Mouse (Mus musculus): ENCODE measurements around the gene Dlk2. TPM values are rescaled to one million over a fixed set of nuclear protein-coding genes. Genes with fewer than 3 reads are reported as not detected.
A peak's percentile ranks its signal among the peaks of the same experiment; 100 is the strongest.

Gene Dlk2
- polyA plus RNA-seq, 1 experiment from 2014 or later, result 2.0 TPM

- no peaks in the 10 kb centered on the region for H3K27me3 ChIP-seq (ENCODE audit: control insufficient read depth, insufficient read depth, low read length)
- H3K27ac ChIP-seq (replicated peaks; ENCODE audit: low read depth, low read length), result no peak overlapping the region
- H3K36me3 ChIP-seq (replicated peaks; ENCODE audit: control insufficient read depth, insufficient read depth, low read depth, low read length), result no peaks in the 10 kb centered on the region; the same call in 1 of the 2 replicates
- no peak overlapping the region for H3K4me2 ChIP-seq (ENCODE audit: low read depth, low read length)
- DNase-seq (ENCODE audit: low spot score) (no peak), ATAC-seq (replicated peaks; ENCODE audit: insufficient number of reproducible peaks, low FRiP score, low TSS enrichment, low read depth) (no peak)
- no peak overlapping the region for H3K9ac ChIP-seq (replicated peaks; ENCODE audit: low read length)
- WGBS, result 94% methylated on average over 10 of the region's 10 CpGs
- H3K4me1 ChIP-seq (ENCODE audit: control insufficient read depth, insufficient read depth, low read length), result peaks cover 2% of the 10 kb centered on the region; the same call in 1 of the 2 replicates
- no peaks in the 10 kb centered on the region for H3K9me3 ChIP-seq (replicated peaks; ENCODE audit: control insufficient read depth, low read length)
- no peak overlapping the region for H3K4me3 ChIP-seq (ENCODE audit: low read depth, low read length)
These were observed 21.7 kb upstream of the Dlk2 start for GRCm38 (mm10) chr17:46275506-46275905.

GRCm38 (mm10) chr17:46277586-46277985 is 19.6 kb upstream of the Dlk2 start:
- 20% methylated on average over 4 of the region's 4 CpGs for whole genome bisulfite sequencing

GRCm38 (mm10) chr17:46278011-46278765 is 19.0 kb upstream of the Dlk2 start:
- no peaks in the 10 kb centered on the region for H3K36me3 ChIP-seq (replicated peaks; ENCODE audit: control insufficient read depth, insufficient read depth, low read depth, low read length)
- ATAC-seq (replicated peaks; ENCODE audit: insufficient number of reproducible peaks, low FRiP score, low TSS enrichment, low read depth) (no peak), DNase-seq (ENCODE audit: low spot score) (no peak)
- H3K9me3 ChIP-seq (replicated peaks; ENCODE audit: control insufficient read depth, low read length), result no peaks in the 10 kb centered on the region
- 70% methylated on average over 12 of the region's 12 CpGs for WGBS
- H3K9ac ChIP-seq (replicated peaks; ENCODE audit: low read length), result no peak overlapping the region
- H3K4me1 ChIP-seq (ENCODE audit: control insufficient read depth, insufficient read depth, low read length), result no peaks in the 10 kb centered on the region; the same call in 1 of the 2 replicates
- no peak overlapping the region for H3K4me2 ChIP-seq (ENCODE audit: low read depth, low read length)
- no peak overlapping the region for H3K4me3 ChIP-seq (ENCODE audit: low read depth, low read length)
- peak overlapping the region; percentile 15; the same call in 1 of the 2 replicates for H3K27ac ChIP-seq (replicated peaks; ENCODE audit: low read depth, low read length)
- no peaks in the 10 kb centered on the region for H3K27me3 ChIP-seq (ENCODE audit: control insufficient read depth, insufficient read depth, low read length)

More at GRCm38 (mm10) chr17:46277586-46277985, 19.6 kb upstream of the Dlk2 start:
- Histone ChIP-seq H3K27ac (replicated peaks; ENCODE audit: low read depth, low read length) (peak overlapping the region; percentile 63; the same call in 1 of the 2 replicates), H3K4me2 (ENCODE audit: low read depth, low read length) (0 out of 2 replicates have a peak overlapping the region, but pooled peaks have one; percentile 7), H3K9ac (replicated peaks; ENCODE audit: low read length) (no peak overlapping the region), H3K36me3 (replicated peaks; ENCODE audit: control insufficient read depth, insufficient read depth, low read depth, low read length) (no peaks in the 10 kb centered on the region), H3K27me3 (ENCODE audit: control insufficient read depth, insufficient read depth, low read length) (no peaks in the 10 kb centered on the region), H3K9me3 (replicated peaks; ENCODE audit: control insufficient read depth, low read length) (no peaks in the 10 kb centered on the region), H3K4me1 (ENCODE audit: control insufficient read depth, insufficient read depth, low read length) (no peaks in the 10 kb centered on the region; the same call in 1 of the 2 replicates), H3K4me3 (ENCODE audit: low read depth, low read length) (no peak overlapping the region)
- DNase-seq (ENCODE audit: low spot score), result peak; percentile 75
- no peak for ATAC-seq (replicated peaks; ENCODE audit: insufficient number of reproducible peaks, low FRiP score, low TSS enrichment, low read depth)

GRCm38 (mm10) chr17:46282483-46283123 is 14.6 kb upstream of the Dlk2 start, which contains the start of gene Tjap1:
Tjap1 (minus strand) TSS chr17:46283026.
- DNase-seq (ENCODE audit: low spot score), result peak; percentile 94
- Histone ChIP-seq H3K27me3 (ENCODE audit: control insufficient read depth, insufficient read depth, low read length) (no peaks in the 10 kb centered on the region), H3K36me3 (replicated peaks; ENCODE audit: control insufficient read depth, insufficient read depth, low read depth, low read length) (no peaks in the 10 kb centered on the region), H3K9ac (replicated peaks; ENCODE audit: low read length) (peak within 1 kb of the TSS; percentile 75), H3K4me2 (ENCODE audit: low read depth, low read length) (peak within 1 kb of the TSS; percentile 73), H3K9me3 (replicated peaks; ENCODE audit: control insufficient read depth, low read length) (no peaks in the 10 kb centered on the region), H3K4me1 (ENCODE audit: control insufficient read depth, insufficient read depth, low read length) (no peaks in the 10 kb centered on the region; the same call in none of the 2 replicates), H3K27ac (replicated peaks; ENCODE audit: low read depth, low read length) (peak within 1 kb of the TSS; percentile 66), H3K4me3 (ENCODE audit: low read depth, low read length) (peak within 1 kb of the TSS; percentile 59)
- ATAC-seq (replicated peaks; ENCODE audit: insufficient number of reproducible peaks, low FRiP score, low TSS enrichment, low read depth), result peak; percentile 91
- WGBS, result under 1% methylated on average over 37 of the region's 37 CpGs

- H3K9ac ChIP-seq (replicated peaks; ENCODE audit: low read length), result no peak overlapping the region
- H3K27ac ChIP-seq (replicated peaks; ENCODE audit: low read depth, low read length), result no peak overlapping the region; the same call in 1 of the 2 replicates
- ATAC-seq (replicated peaks; ENCODE audit: insufficient number of reproducible peaks, low FRiP score, low TSS enrichment, low read depth), result no peak
- DNase-seq (ENCODE audit: low spot score), result no peak
- no peaks in the 10 kb centered on the region for H3K9me3 ChIP-seq (replicated peaks; ENCODE audit: control insufficient read depth, low read length)
- H3K4me1 ChIP-seq (ENCODE audit: control insufficient read depth, insufficient read depth, low read length), result no peaks in the 10 kb centered on the region; the same call in 1 of the 2 replicates
- peak overlapping the region; percentile 73 for H3K4me2 ChIP-seq (ENCODE audit: low read depth, low read length)
- H3K27me3 ChIP-seq (ENCODE audit: control insufficient read depth, insufficient read depth, low read length), result no peaks in the 10 kb centered on the region
- no peaks in the 10 kb centered on the region for H3K36me3 ChIP-seq (replicated peaks; ENCODE audit: control insufficient read depth, insufficient read depth, low read depth, low read length)
- WGBS, result 21% methylated on average over 9 of the region's 9 CpGs
- peak overlapping the region; percentile 59 for H3K4me3 ChIP-seq (ENCODE audit: low read depth, low read length)
These were observed 14.1 kb upstream of the Dlk2 start for GRCm38 (mm10) chr17:46283140-46283539.

GRCm38 (mm10) chr17:46283911-46284310 is 13.3 kb upstream of the Dlk2 start:
- Histone ChIP-seq H3K4me1 (ENCODE audit: control insufficient read depth, insufficient read depth, low read length) (no peaks in the 10 kb centered on the region; the same call in 1 of the 2 replicates), H3K4me3 (ENCODE audit: low read depth, low read length) (no peak overlapping the region), H3K9ac (replicated peaks; ENCODE audit: low read length) (no peak overlapping the region), H3K27me3 (ENCODE audit: control insufficient read depth, insufficient read depth, low read length) (no peaks in the 10 kb centered on the region), H3K9me3 (replicated peaks; ENCODE audit: control insufficient read depth, low read length) (no peaks in the 10 kb centered on the region), H3K27ac (replicated peaks; ENCODE audit: low read depth, low read length) (no peak overlapping the region), H3K4me2 (ENCODE audit: low read depth, low read length) (no peak overlapping the region), H3K36me3 (replicated peaks; ENCODE audit: control insufficient read depth, insufficient read depth, low read depth, low read length) (no peaks in the 10 kb centered on the region)
- 88% methylated on average over 8 of the region's 8 CpGs for WGBS
- ATAC-seq (replicated peaks; ENCODE audit: insufficient number of reproducible peaks, low FRiP score, low TSS enrichment, low read depth) (no peak), DNase-seq (ENCODE audit: low spot score) (no peak)

GRCm38 (mm10) chr17:46284653-46285052 is 12.6 kb upstream of the Dlk2 start:
- no peaks in the 10 kb centered on the region; the same call in 1 of the 2 replicates for H3K4me1 ChIP-seq (ENCODE audit: control insufficient read depth, insufficient read depth, low read length)
- no peak overlapping the region for H3K9ac ChIP-seq (replicated peaks; ENCODE audit: low read length)
- ATAC-seq (replicated peaks; ENCODE audit: insufficient number of reproducible peaks, low FRiP score, low TSS enrichment, low read depth), result no peak
- H3K9me3 ChIP-seq (replicated peaks; ENCODE audit: control insufficient read depth, low read length), result no peaks in the 10 kb centered on the region
- no peak overlapping the region for H3K4me2 ChIP-seq (ENCODE audit: low read depth, low read length)
- H3K27me3 ChIP-seq (ENCODE audit: control insufficient read depth, insufficient read depth, low read length), result no peaks in the 10 kb centered on the region
- no peak overlapping the region for H3K27ac ChIP-seq (replicated peaks; ENCODE audit: low read depth, low read length)
- no peak for DNase-seq (ENCODE audit: low spot score)
- no peaks in the 10 kb centered on the region for H3K36me3 ChIP-seq (replicated peaks; ENCODE audit: control insufficient read depth, insufficient read depth, low read depth, low read length)
- no peak overlapping the region for H3K4me3 ChIP-seq (ENCODE audit: low read depth, low read length)
- 62% methylated on average over 7 of the region's 7 CpGs for WGBS

GRCm38 (mm10) chr17:46285407-46285806 is 11.8 kb upstream of the Dlk2 start:
- no peak for ATAC-seq (replicated peaks; ENCODE audit: insufficient number of reproducible peaks, low FRiP score, low TSS enrichment, low read depth)
- no peak for DNase-seq (ENCODE audit: low spot score)
- Histone ChIP-seq H3K36me3 (replicated peaks; ENCODE audit: control insufficient read depth, insufficient read depth, low read depth, low read length) (no peaks in the 10 kb centered on the region), H3K27ac (replicated peaks; ENCODE audit: low read depth, low read length) (no peak overlapping the region), H3K4me1 (ENCODE audit: control insufficient read depth, insufficient read depth, low read length) (no peaks in the 10 kb centered on the region; the same call in 1 of the 2 replicates), H3K4me3 (ENCODE audit: low read depth, low read length) (no peak overlapping the region), H3K9me3 (replicated peaks; ENCODE audit: control insufficient read depth, low read length) (no peaks in the 10 kb centered on the region), H3K27me3 (ENCODE audit: control insufficient read depth, insufficient read depth, low read length) (no peaks in the 10 kb centered on the region), H3K4me2 (ENCODE audit: low read depth, low read length) (no peak overlapping the region), H3K9ac (replicated peaks; ENCODE audit: low read length) (no peak overlapping the region)
- WGBS, result 74% methylated on average over 6 of the region's 6 CpGs

All from embryonic facial prominence, embryonic 11.5 days (tissue).